Comparison of ENCODE assay signal across 18 mouse cellular contexts in the genomic region with DNA sequence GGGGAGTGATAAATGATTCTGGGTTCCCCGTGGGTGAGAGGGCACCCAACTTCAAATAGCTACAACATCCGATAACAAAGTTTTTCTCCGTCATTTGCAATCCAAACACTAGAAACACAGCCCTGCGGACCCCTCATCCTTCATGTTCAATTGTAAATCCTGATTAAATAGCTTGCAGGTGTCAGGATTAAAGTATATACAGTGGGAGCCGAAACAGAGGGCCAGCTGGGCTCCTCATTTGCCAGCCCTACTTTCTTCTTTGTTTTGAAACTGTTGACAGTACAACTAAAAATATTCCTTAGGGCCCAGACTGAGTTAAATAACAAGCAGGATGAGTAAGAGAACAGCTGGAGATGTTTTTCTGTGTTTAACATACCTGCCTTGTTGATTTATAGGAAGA.
"Had no signal": no experiment of that assay in that cellular context is flagged by ENCODE, and none has a peak within 500 bp of the region (broad histone marks: within the 10 kb centered on the region; RNA-seq: fewer than 3 reads in every experiment).

No protein-coding gene starts in this region.

- H3K9ac ChIP-seq: kidney, embryonic 15.5 days; limb, embryonic 13.5 days; liver, embryonic 12.5 days; liver, embryonic 15.5 days; lung, embryonic 15.5 days had no signal

- H3K4me2 ChIP-seq: kidney, embryonic 15.5 days; limb, embryonic 13.5 days; liver, embryonic 12.5 days; liver, embryonic 15.5 days; lung, embryonic 15.5 days; midbrain, embryonic 11.5 days had no signal

- H3K4me3 ChIP-seq: kidney, embryonic 15.5 days; limb, embryonic 10.5 days; limb, embryonic 13.5 days; liver, embryonic 12.5 days; liver, embryonic 15.5 days; lung, embryonic 15.5 days; megakaryocyte, embryonic 14.5 days had no signal

- H3K27me3 ChIP-seq: kidney, embryonic 15.5 days; limb, embryonic 13.5 days; liver, embryonic 12.5 days; liver, embryonic 15.5 days; lung, embryonic 15.5 days had no signal

- H3K36me3 ChIP-seq: kidney, embryonic 15.5 days; limb, embryonic 10.5 days; limb, embryonic 13.5 days; liver, embryonic 12.5 days; liver, embryonic 15.5 days; lung, embryonic 15.5 days had no signal

- H3K9me3 ChIP-seq: kidney, embryonic 15.5 days; limb, embryonic 10.5 days; limb, embryonic 13.5 days; liver, embryonic 12.5 days; liver, embryonic 15.5 days; lung, embryonic 15.5 days; megakaryocyte, embryonic 14.5 days had no signal

- ATAC-seq: intestine, postnatal 0 days; liver, embryonic 12.5 days had no signal

- H3K27ac ChIP-seq: kidney, embryonic 15.5 days; limb, embryonic 10.5 days; limb, embryonic 13.5 days; liver, embryonic 12.5 days; liver, embryonic 15.5 days; lung, embryonic 15.5 days had no signal

- H3K4me1 ChIP-seq: limb, embryonic 10.5 days; limb, embryonic 13.5 days; liver, embryonic 12.5 days; liver, embryonic 15.5 days; lung, embryonic 15.5 days had no signal

- DNase-seq: liver; lung, adult 18-20 months; lung, postnatal 10 days; lung, postnatal 36 days; midbrain, embryonic 14.5 days; right cerebral cortex, adult 18-20 months; right cerebral cortex, postnatal 14 days; thymus, adult 18-20 months; thymus, postnatal 36 days had no signal
